Mouse (Mus musculus): ENCODE measurements at regions not wholly inside any gene's neighbourhood (a gene's known extent, or its start where the extent isn't known, plus 50 kb on each side); places are given as distances from the start of the nearest gene placed in this dataset.

DNA sequence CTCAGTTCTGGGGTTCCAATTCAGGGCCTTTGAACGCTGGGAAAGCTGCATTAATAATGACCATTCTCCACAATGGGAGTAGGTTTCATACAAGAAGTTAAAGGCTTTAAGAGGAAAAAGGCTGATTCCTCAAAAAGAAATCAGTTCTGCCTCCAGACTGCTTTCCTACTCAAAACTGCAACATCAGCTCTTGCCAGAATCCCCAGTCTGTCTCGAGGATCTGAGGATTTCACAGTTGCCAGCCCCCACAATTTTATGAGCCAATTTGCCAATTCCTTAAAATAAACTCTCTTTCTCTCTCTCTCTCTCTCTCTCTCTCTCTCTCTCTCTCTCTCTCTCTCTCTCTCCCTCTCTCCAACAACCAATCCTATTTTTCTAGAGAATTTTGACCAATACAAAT is 51.3 kb upstream of the Nhs start:
- no peak for DNase-seq (ENCODE audit: low spot score)
